Mouse (Mus musculus): Measurements from ENCODE around the gene Mphosph9. TPM values are rescaled to one million over a fixed set of nuclear protein-coding genes. Genes with fewer than 3 reads are reported as not detected.

Gene Mphosph9
- polyA plus RNA-seq, 1 experiment = 4.4 TPM

GRCm38 (mm10) chr5:124224321-124225092 lies 103.3 kb downstream of the Mphosph9 start:
- Histone ChIP-seq H3K27ac (ENCODE audit: insufficient read depth, low read length) (no peak overlapping the region), H3K4me1 (ENCODE audit: control insufficient read depth, insufficient read depth, insufficient read length) (peaks cover 39% of the 10 kb centered on the region; the same call in 1 of the 2 replicates)

GRCm38 (mm10) chr5:124223574-124223973 lies 104.2 kb downstream of the Mphosph9 start:
- Histone ChIP-seq H3K4me1 (ENCODE audit: control insufficient read depth, insufficient read depth, insufficient read length) (peaks cover 40% of the 10 kb centered on the region; the same call in 1 of the 2 replicates), H3K36me3 (ENCODE audit: control insufficient read depth, insufficient read depth, low read length) (no peaks in the 10 kb centered on the region), H3K27me3 (ENCODE audit: control insufficient read depth, insufficient read depth, low read length) (no peaks in the 10 kb centered on the region), H3K27ac (ENCODE audit: insufficient read depth, low read length) (no peak overlapping the region), H3K4me3 (ENCODE audit: extremely low read depth, insufficient read depth, insufficient read length) (no peak overlapping the region)
- TF ChIP-seq POLR2A (IDR thresholded peaks at IDR 0.05; ENCODE audit: low read depth, low read length) (no peak), CTCF (IDR thresholded peaks at IDR 0.05; ENCODE audit: extremely low read depth, insufficient read depth, insufficient read length, insufficient replicate concordance) (no peak)
- no peak for DNase-seq (ENCODE audit: low read depth in 1 of 2, low spot score in 2 of 2)
- 76% methylated on average over 8 of the region's 8 CpGs for WGBS

More at GRCm38 (mm10) chr5:124224321-124225092, 103.3 kb downstream of the Mphosph9 start:
- TF ChIP-seq CTCF (IDR thresholded peaks at IDR 0.05; ENCODE audit: extremely low read depth, insufficient read depth, insufficient read length, insufficient replicate concordance) (no peak), POLR2A (IDR thresholded peaks at IDR 0.05; ENCODE audit: low read depth, low read length) (no peak)
- no peak for DNase-seq (ENCODE audit: low read depth in 1 of 2, low spot score in 2 of 2)
- Histone ChIP-seq H3K27me3 (ENCODE audit: control insufficient read depth, insufficient read depth, low read length) (no peaks in the 10 kb centered on the region), H3K36me3 (ENCODE audit: control insufficient read depth, insufficient read depth, low read length) (no peaks in the 10 kb centered on the region), H3K4me3 (ENCODE audit: extremely low read depth, insufficient read depth, insufficient read length) (no peak overlapping the region)
- 88% methylated on average over 16 of the region's 16 CpGs for WGBS

- WGBS = 89% methylated on average over 11 of the region's 11 CpGs
- TF ChIP-seq POLR2A (IDR thresholded peaks at IDR 0.05; ENCODE audit: low read depth, low read length) (no peak), CTCF (IDR thresholded peaks at IDR 0.05; ENCODE audit: extremely low read depth, insufficient read depth, insufficient read length, insufficient replicate concordance) (no peak)
- DNase-seq (ENCODE audit: low read depth in 1 of 2, low spot score in 2 of 2) = no peak
- Histone ChIP-seq H3K4me3 (ENCODE audit: extremely low read depth, insufficient read depth, insufficient read length) (no peak overlapping the region), H3K4me1 (ENCODE audit: control insufficient read depth, insufficient read depth, insufficient read length) (peaks cover 49% of the 10 kb centered on the region; the same call in 1 of the 2 replicates), H3K27ac (ENCODE audit: insufficient read depth, low read length) (no peak overlapping the region), H3K27me3 (ENCODE audit: control insufficient read depth, insufficient read depth, low read length) (no peaks in the 10 kb centered on the region), H3K36me3 (ENCODE audit: control insufficient read depth, insufficient read depth, low read length) (no peaks in the 10 kb centered on the region)
Observed at GRCm38 (mm10) chr5:124222696-124223095, 105.1 kb downstream of the Mphosph9 start.

GRCm38 (mm10) chr5:124221736-124222040 lies 106.1 kb downstream of the Mphosph9 start:
- Histone ChIP-seq H3K27me3 (ENCODE audit: control insufficient read depth, insufficient read depth, low read length) (no peaks in the 10 kb centered on the region), H3K27ac (ENCODE audit: insufficient read depth, low read length) (no peak overlapping the region), H3K36me3 (ENCODE audit: control insufficient read depth, insufficient read depth, low read length) (no peaks in the 10 kb centered on the region), H3K4me1 (ENCODE audit: control insufficient read depth, insufficient read depth, insufficient read length) (peaks cover 44% of the 10 kb centered on the region; the same call in 1 of the 2 replicates), H3K4me3 (ENCODE audit: extremely low read depth, insufficient read depth, insufficient read length) (no peak overlapping the region)
- DNase-seq (ENCODE audit: low read depth in 1 of 2, low spot score in 2 of 2) = no peak
- WGBS = 66% methylated on average over 7 of the region's 7 CpGs
- TF ChIP-seq POLR2A (IDR thresholded peaks at IDR 0.05; ENCODE audit: low read depth, low read length) (no peak), CTCF (IDR thresholded peaks at IDR 0.05; ENCODE audit: extremely low read depth, insufficient read depth, insufficient read length, insufficient replicate concordance) (no peak)

GRCm38 (mm10) chr5:124221037-124221735 lies 106.6 kb downstream of the Mphosph9 start:
- no peak for TF ChIP-seq CTCF (IDR thresholded peaks at IDR 0.05; ENCODE audit: extremely low read depth, insufficient read depth, insufficient read length, insufficient replicate concordance)
- no peak for TF ChIP-seq POLR2A (IDR thresholded peaks at IDR 0.05; ENCODE audit: low read depth, low read length)
- Histone ChIP-seq H3K4me1 (ENCODE audit: control insufficient read depth, insufficient read depth, insufficient read length) (peaks cover 42% of the 10 kb centered on the region; the same call in 1 of the 2 replicates), H3K4me3 (ENCODE audit: extremely low read depth, insufficient read depth, insufficient read length) (no peak overlapping the region), H3K36me3 (ENCODE audit: control insufficient read depth, insufficient read depth, low read length) (no peaks in the 10 kb centered on the region), H3K27me3 (ENCODE audit: control insufficient read depth, insufficient read depth, low read length) (no peaks in the 10 kb centered on the region), H3K27ac (ENCODE audit: insufficient read depth, low read length) (peak overlapping the region; percentile 49)
- WGBS = 50% methylated on average over 7 of the region's 7 CpGs
- DNase-seq (ENCODE audit: low read depth in 1 of 2, low spot score in 2 of 2) = no peak

- TF ChIP-seq CTCF (IDR thresholded peaks at IDR 0.05; ENCODE audit: extremely low read depth, insufficient read depth, insufficient read length, insufficient replicate concordance) = no peak
- no peak for TF ChIP-seq POLR2A (IDR thresholded peaks at IDR 0.05; ENCODE audit: low read depth, low read length)
- WGBS = 94% methylated on average over 5 of the region's 5 CpGs
- H3K4me1 ChIP-seq (ENCODE audit: control insufficient read depth, insufficient read depth, insufficient read length) = peaks cover 42% of the 10 kb centered on the region
- H3K36me3 ChIP-seq (ENCODE audit: control insufficient read depth, insufficient read depth, low read length) = no peaks in the 10 kb centered on the region
- no peaks in the 10 kb centered on the region for H3K27me3 ChIP-seq (ENCODE audit: control insufficient read depth, insufficient read depth, low read length)
- peak overlapping the region; percentile 49; the same call in 1 of the 2 replicates for H3K27ac ChIP-seq (ENCODE audit: insufficient read depth, low read length)
- no peak for DNase-seq (ENCODE audit: low read depth in 1 of 2, low spot score in 2 of 2)
- H3K4me3 ChIP-seq (ENCODE audit: extremely low read depth, insufficient read depth, insufficient read length) = no peak overlapping the region
Observed at GRCm38 (mm10) chr5:124220551-124220950, 107.2 kb downstream of the Mphosph9 start.

Data from spleen, adult 2 months (tissue).